Mouse (Mus musculus) kidney, adult 2 months (tissue): Measurements from ENCODE around the gene Rbak.

Experiments used
- CTCF ChIP-seq: fragments of 200-500 bp; conservative IDR thresholded peaks from 2 replicates; pipeline ENCODE4 v1.5.1; 2011; ENCODE audit warnings: low read depth, mild to moderate bottlenecking, control low read depth, low read length, moderate library complexity, mixed read lengths; ENCODE audit not compliant: insufficient read depth, insufficient read length
- POLR2A ChIP-seq: fragments of 200-500 bp; IDR thresholded peaks from one replicate; pipeline ENCODE4 v1.6.1; 2011; ENCODE audit warnings: low read depth, low read length, control low read depth

DNA sequence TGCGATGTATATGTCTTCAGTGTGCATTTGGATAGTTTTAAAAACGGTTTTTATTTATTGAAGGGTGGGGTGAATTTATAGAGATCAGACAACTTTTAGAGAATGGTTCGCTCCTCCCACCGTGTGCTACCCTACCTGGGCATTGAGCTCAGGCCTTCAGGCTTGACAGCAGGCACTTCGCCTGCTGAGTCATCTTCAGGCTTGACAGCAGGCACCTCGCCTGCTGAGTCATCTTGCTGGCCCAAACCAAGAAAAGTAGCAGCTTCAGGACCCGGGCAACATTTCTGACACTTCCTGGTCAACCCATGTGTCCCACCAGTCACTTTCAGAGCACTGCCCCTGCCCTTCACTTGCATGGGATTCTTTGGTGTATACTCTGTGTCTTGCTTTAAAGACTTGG lies 45.5 kb downstream of the Rbak start:
- TF ChIP-seq CTCF, result no peak
- no peak for TF ChIP-seq POLR2A
